Mouse (Mus musculus): ENCODE results near the gene Olfr1338. TPM values are rescaled to one million over a fixed set of nuclear protein-coding genes. Genes with fewer than 3 reads are reported as not detected.

Gene Olfr1338
- polyA plus RNA-seq, 1 experiment from 2014 or later = not detected

GRCm38 (mm10) chr4:118719838-118720237 is 38.7 kb downstream of the Olfr1338 start, which contains the start of gene Olfr1340:
TSS of gene Olfr1340 (plus strand) at chr4:118720138.
- Histone ChIP-seq H3K9me3 (ENCODE audit: control insufficient read depth, low read length) (no peaks in the 10 kb centered on the region), H3K4me2 (no peak within 1 kb of the TSS), H3K4me3 (ENCODE audit: low read depth, low read length) (no peak within 1 kb of the TSS), H3K36me3 (ENCODE audit: control insufficient read depth, insufficient read depth, low read length) (no peaks in the 10 kb centered on the region), H3K27me3 (replicated peaks; ENCODE audit: control insufficient read depth, insufficient read depth, low read length) (no peaks in the 10 kb centered on the region), H3K9ac (ENCODE audit: low read depth, low read length) (no peak within 1 kb of the TSS), H3K27ac (ENCODE audit: low read depth, low read length) (no peak within 1 kb of the TSS), H3K4me1 (replicated peaks; ENCODE audit: control insufficient read depth, insufficient read depth, low read length) (no peaks in the 10 kb centered on the region)
- DNase-seq (ENCODE audit: low spot score) (no peak), ATAC-seq (replicated peaks; ENCODE audit: low FRiP score) (no peak)

DNA sequence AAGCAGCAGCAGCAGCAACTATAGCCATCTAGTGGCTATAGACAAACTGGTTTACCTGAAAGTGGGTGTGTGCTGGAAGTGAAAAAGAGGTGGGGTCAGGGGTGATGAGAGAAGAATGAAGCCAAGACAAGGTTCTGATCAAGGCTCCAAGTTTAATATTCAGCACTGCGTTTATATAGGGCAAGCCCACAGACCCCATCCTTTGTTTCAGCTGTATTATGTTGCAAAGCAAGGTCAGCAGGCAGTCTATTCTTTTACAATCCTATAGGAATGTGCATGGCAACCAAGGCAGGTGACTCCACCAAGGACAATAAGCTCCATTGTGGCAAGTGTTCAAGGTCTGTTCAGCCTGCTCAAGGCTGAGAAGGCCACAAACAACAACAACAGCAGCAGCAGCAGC is 46.9 kb downstream of the Olfr1338 start:
- Histone ChIP-seq H3K4me3 (ENCODE audit: low read depth, low read length) (no peak overlapping the region), H3K36me3 (ENCODE audit: control insufficient read depth, insufficient read depth, low read length) (no peaks in the 10 kb centered on the region), H3K4me2 (no peak overlapping the region), H3K27me3 (replicated peaks; ENCODE audit: control insufficient read depth, insufficient read depth, low read length) (no peaks in the 10 kb centered on the region), H3K9me3 (ENCODE audit: control insufficient read depth, low read length) (no peaks in the 10 kb centered on the region), H3K27ac (ENCODE audit: low read depth, low read length) (no peak overlapping the region), H3K4me1 (replicated peaks; ENCODE audit: control insufficient read depth, insufficient read depth, low read length) (no peaks in the 10 kb centered on the region), H3K9ac (ENCODE audit: low read depth, low read length) (no peak overlapping the region)
- 41% methylated on average over 1 of the region's 1 CpGs for WGBS
- ATAC-seq (replicated peaks; ENCODE audit: low FRiP score) = no peak
- no peak for DNase-seq (ENCODE audit: low spot score)

DNA sequence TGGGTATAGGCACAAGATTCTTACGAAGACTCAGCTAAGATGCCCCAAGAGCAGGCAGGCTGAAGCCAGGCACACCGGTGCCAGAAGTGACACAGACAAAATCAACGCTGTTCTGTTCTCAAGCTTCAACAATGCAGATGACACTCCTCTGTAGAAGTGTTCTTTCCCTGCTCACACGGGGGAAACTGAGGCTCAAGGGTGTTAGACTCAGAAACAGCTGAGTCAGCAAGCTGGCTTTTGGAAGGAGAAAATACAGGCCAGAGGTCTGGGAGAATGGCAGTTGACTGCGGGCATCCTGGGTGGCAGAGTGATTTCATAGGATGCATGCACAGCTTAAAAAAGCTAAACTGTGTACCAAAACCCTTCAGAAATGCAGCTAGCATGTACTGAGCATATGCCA is 50.5 kb downstream of the Olfr1338 start:
- no peaks in the 10 kb centered on the region for H3K9me3 ChIP-seq (ENCODE audit: control insufficient read depth, low read length)
- ATAC-seq (replicated peaks; ENCODE audit: low FRiP score) (no peak), DNase-seq (ENCODE audit: low spot score) (no peak)
- no peaks in the 10 kb centered on the region for H3K36me3 ChIP-seq (ENCODE audit: control insufficient read depth, insufficient read depth, low read length)
- H3K4me3 ChIP-seq (ENCODE audit: low read depth, low read length) = no peak overlapping the region
- H3K27ac ChIP-seq (ENCODE audit: low read depth, low read length) = no peak overlapping the region
- H3K4me2 ChIP-seq = no peak overlapping the region
- no peaks in the 10 kb centered on the region for H3K27me3 ChIP-seq (replicated peaks; ENCODE audit: control insufficient read depth, insufficient read depth, low read length)
- 70% methylated on average over 5 of the region's 5 CpGs for WGBS
- no peak overlapping the region for H3K9ac ChIP-seq (ENCODE audit: low read depth, low read length)
- H3K4me1 ChIP-seq (replicated peaks; ENCODE audit: control insufficient read depth, insufficient read depth, low read length) = no peaks in the 10 kb centered on the region

DNA sequence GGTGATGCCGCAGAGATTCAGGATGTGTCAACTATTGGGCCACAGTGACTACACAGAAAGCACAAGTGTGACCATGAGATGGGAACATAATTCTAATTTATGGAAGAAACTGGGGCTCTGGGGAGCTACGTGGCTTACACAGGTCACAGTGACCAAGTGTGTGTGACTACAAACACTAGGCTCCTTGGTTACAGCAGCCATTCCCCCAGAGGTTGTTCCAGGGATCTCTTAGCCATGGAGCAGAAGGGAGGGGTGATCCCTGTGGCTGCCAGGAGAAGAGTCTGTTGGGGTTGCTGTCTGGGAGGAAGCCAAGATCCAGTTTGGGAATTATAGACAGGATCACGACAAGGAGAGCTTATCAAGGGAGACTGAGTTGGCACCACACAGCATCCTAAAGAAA is 55.3 kb downstream of the Olfr1338 start, which contains the start of gene Olfr1341:
Gene Olfr1341, plus strand, starts transcription at position 301 of the 400 bp plus-strand sequence.
- Histone ChIP-seq H3K4me3 (ENCODE audit: low read depth, low read length) (no peak within 1 kb of the TSS), H3K27ac (ENCODE audit: low read depth, low read length) (no peak within 1 kb of the TSS), H3K4me1 (replicated peaks; ENCODE audit: control insufficient read depth, insufficient read depth, low read length) (no peaks in the 10 kb centered on the region), H3K9ac (ENCODE audit: low read depth, low read length) (no peak within 1 kb of the TSS), H3K36me3 (ENCODE audit: control insufficient read depth, insufficient read depth, low read length) (no peaks in the 10 kb centered on the region), H3K27me3 (replicated peaks; ENCODE audit: control insufficient read depth, insufficient read depth, low read length) (no peaks in the 10 kb centered on the region), H3K9me3 (ENCODE audit: control insufficient read depth, low read length) (no peaks in the 10 kb centered on the region), H3K4me2 (no peak within 1 kb of the TSS)
- 73% methylated on average over 3 of the region's 3 CpGs for WGBS
- ATAC-seq (replicated peaks; ENCODE audit: low FRiP score) (no peak), DNase-seq (ENCODE audit: low spot score) (no peak)

Other genes starting within 250 kb of the Olfr1338 start
- gene 2610528J11Rik, start 231.7 kb downstream of the Olfr1338 start, polyA plus RNA-seq (2014; fragmentation: Nextera tagmentation; extraction: Ambion mirVana) = 4.8 and 6.1 TPM in 2 replicates
- 0.70 and 0.94 TPM in 2 replicates for gene Tmem125, start 214.7 kb downstream of the Olfr1338 start, polyA plus RNA-seq (2014; fragmentation: Nextera tagmentation; extraction: Ambion mirVana)
- gene Cfap57, start 138.0 kb downstream of the Olfr1338 start, polyA plus RNA-seq (2014; fragmentation: Nextera tagmentation; extraction: Ambion mirVana) = 0.82 and 0.86 TPM in 2 replicates
- 239 and 247 TPM in 2 replicates for gene Ebna1bp2, start 137.9 kb downstream of the Olfr1338 start, polyA plus RNA-seq (2014; fragmentation: Nextera tagmentation; extraction: Ambion mirVana)
- not detected in 2 replicates for gene Olfr62, start 99.8 kb downstream of the Olfr1338 start, polyA plus RNA-seq (2014; fragmentation: Nextera tagmentation; extraction: Ambion mirVana)
- not detected in 2 replicates for gene Olfr1342, start 66.0 kb downstream of the Olfr1338 start, polyA plus RNA-seq (2014; fragmentation: Nextera tagmentation; extraction: Ambion mirVana)
- not detected in 2 replicates for gene Olfr1341, start 55.2 kb downstream of the Olfr1338 start, polyA plus RNA-seq (2014; fragmentation: Nextera tagmentation; extraction: Ambion mirVana)
- not detected in 2 replicates for gene Olfr1340, start 38.6 kb downstream of the Olfr1338 start, polyA plus RNA-seq (2014; fragmentation: Nextera tagmentation; extraction: Ambion mirVana)
- not detected in 2 replicates for gene Olfr1339, start 26.6 kb downstream of the Olfr1338 start, polyA plus RNA-seq (2014; fragmentation: Nextera tagmentation; extraction: Ambion mirVana)
- not detected in 2 replicates for gene Olfr1337, start 23.8 kb upstream of the Olfr1338 start, polyA plus RNA-seq (2014; fragmentation: Nextera tagmentation; extraction: Ambion mirVana)
- gene Olfr1335, start 51.2 kb upstream of the Olfr1338 start, polyA plus RNA-seq (2014; fragmentation: Nextera tagmentation; extraction: Ambion mirVana) = not detected in 2 replicates
- gene Olfr1333, start 77.5 kb upstream of the Olfr1338 start, polyA plus RNA-seq (2014; fragmentation: Nextera tagmentation; extraction: Ambion mirVana) = not detected in 2 replicates
- gene Olfr1331, start 105.9 kb upstream of the Olfr1338 start, polyA plus RNA-seq (2014; fragmentation: Nextera tagmentation; extraction: Ambion mirVana) = not detected in 2 replicates
- not detected in 2 replicates for gene Olfr1330, start 129.9 kb upstream of the Olfr1338 start, polyA plus RNA-seq (2014; fragmentation: Nextera tagmentation; extraction: Ambion mirVana)
- not detected in 2 replicates for gene Olfr1329, start 158.7 kb upstream of the Olfr1338 start, polyA plus RNA-seq (2014; fragmentation: Nextera tagmentation; extraction: Ambion mirVana)
- gene Olfr1328, start 179.9 kb upstream of the Olfr1338 start, polyA plus RNA-seq (2014; fragmentation: Nextera tagmentation; extraction: Ambion mirVana) = not detected in 2 replicates
- not detected in 2 replicates for gene Lao1, start 202.8 kb upstream of the Olfr1338 start, polyA plus RNA-seq (2014; fragmentation: Nextera tagmentation; extraction: Ambion mirVana)

Data from liver, embryonic 11.5 days (tissue).